Mouse (Mus musculus) induced T-regulatory cell, adult 2 months (primary cell): ENCODE data around the gene Ttc34.

Source experiments
- DNase-seq: peaks from one replicate; pipeline ENCODE4 v3.0.0-alpha.2; 2012; ENCODE audit warnings: low read depth

Gene Ttc34

DNA sequence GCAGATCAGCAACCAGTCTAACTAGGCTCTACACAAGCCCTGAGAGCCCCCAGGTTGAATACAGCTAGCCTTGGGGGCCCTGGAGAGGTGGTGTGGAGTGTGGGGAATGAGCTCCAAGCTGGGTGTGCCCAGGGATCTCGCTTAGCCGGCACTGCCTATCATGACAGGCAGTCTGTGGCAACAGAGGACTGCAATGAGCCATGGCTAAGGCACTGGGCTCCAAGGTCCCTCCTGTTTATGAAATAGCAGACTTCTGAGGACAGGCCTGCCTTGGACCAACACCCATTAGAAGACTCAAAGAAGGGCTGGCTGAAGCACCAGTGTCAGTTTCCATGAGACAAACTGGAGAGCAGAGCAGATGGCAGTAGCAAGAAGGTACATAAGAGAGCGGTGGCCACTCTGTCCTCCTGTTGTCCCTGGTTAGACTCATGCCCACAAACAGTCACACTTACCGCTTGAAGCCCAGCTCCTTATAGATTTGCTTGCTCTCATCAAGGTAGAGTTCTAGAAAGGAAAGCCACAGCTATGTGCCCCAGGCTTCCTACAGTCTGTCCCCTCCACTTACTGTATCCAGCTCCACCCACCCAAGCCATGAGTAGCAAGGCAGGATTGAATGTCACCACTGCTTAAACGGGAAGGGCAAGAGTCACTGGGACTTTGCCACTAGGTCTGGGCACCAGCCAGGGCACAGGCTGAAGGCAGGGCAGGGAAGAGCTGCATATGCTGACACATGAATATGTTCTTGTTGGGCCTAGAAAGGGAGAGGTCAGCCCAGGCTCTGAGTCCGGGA, 60.6 kb downstream of the Ttc34 start:
- DNase-seq, result no peak

DNA sequence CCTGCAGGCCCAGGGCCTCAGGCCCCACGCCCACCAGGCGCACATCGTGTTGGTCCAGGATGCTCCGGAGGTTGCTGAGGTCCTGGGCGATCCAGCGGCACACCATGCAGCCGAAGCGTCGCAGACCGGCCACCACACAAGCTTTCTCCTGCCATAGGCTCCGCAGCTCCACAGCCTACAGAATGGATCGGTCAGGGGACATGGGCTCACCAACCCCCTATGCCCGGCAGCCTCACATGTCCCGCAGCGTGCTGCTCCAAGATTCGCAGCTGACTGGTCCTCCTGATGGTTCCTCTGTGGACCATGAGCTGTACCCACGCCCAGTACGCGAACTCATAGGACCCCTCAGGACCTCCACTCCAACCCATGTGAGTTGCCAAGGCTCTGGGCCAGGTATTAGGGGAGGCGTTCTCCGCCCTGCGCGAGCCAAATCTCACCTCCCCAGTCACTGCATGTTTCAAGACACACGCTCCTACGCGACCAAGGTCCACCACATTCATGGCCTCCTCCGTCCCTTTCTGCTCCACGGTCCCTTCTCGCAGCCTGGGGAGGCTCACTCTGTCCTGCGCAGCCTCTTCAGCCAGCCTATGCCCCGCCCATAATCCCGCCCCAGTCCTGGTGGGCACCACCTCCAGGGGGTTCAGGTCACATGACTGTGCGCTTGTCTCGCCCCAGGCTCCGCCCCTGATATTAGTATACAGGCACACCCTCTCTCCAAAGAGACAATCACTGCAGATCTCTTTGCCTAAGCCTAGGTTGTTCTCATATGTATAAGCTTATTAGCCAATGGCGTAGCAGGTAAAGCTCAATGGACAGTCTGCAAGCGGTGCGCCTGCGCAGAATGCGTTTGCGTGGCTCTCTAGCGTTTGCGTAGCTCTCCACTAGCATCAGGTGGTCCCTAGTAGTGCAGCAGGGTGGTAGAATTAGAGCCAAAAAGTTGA, 61.5 kb downstream of the Ttc34 start, which contains the start of gene Fam213b:
Fam213b (minus strand) TSS at position 630 of the 941 bp plus-strand sequence.
- DNase-seq, result peak; percentile 89

DNA sequence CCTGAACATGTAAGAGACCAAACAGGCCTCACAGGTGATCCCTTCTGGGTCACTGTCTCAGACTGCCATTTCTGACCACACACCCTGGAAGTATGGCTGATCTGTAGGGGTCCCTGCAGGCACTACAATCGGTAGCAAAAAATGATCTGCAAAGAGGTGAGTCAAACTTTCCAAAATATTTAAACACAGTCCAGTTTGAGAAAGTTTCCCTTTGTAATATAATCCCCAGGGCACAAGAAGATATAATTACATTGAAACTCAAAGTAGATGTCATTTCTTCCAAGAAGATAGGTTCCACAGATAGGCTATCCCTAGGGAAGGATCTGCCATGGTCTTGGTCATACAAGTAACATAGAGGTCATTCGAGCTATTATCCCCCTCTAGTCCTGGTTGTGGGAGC, 65.1 kb downstream of the Ttc34 start:
- no peak for DNase-seq

DNA sequence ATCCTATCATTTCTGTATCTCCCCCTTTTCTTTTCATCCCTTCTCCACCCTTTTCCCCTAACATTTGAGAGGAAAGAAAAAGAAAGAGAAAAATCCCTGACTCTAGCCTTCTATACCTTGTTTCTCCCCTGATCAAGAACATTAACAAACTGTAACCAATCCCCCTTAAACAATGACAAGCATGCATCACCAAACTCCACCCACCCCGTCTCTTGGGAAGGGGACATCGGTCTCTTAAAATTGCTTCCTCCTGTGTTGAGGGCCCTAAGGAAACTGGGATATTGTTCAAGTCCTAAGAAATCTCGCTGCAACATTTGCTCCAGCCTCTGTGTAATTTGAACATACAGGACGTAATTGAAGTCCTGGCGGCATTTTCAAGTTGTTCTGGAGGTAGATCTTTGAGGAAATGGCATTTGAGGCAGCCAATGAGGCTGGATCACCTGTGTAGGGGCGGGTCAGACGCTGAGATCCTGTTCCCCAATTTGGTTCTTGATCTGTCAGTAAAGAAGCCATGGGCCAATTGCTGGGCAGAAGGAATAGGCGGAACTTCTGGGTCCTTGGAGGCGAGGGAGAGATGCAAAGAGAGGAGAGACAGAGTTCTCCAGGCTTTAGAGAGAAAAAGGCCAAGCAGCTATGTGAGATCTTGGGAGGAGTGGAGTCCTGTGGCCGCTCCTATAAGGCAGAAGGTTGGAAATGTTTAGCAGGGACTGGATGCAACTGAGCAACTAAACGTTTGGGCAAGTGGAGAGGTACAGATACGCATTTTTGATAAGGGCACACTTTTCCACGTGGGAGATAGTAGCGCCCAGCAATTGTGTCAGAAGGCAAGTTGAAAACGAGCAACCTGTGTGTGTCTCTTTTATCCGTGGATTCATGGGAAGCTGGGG, 67.2 kb downstream of the Ttc34 start:
- DNase-seq, result peak; percentile 95

DNA sequence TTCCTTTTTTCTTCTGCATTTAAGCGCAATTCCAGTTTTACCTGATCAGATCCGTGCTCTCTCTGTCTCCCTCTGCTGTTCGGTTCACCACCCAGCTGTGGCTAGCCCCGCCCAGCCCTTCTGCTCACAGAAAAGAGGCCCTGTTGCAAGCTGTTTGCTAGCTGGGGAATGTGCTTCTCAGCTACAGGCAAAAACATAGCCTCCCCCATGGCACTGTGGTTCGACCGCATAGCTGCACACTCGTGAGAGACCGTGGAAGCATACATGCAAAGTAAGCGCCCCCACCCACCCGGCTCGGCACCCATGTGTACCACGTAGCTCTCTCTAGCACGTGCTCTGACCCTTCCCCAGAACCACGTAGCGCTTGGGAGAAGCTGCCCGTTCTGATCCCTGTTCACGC, 70.6 kb downstream of the Ttc34 start:
- DNase-seq, result peak; percentile 85

DNA sequence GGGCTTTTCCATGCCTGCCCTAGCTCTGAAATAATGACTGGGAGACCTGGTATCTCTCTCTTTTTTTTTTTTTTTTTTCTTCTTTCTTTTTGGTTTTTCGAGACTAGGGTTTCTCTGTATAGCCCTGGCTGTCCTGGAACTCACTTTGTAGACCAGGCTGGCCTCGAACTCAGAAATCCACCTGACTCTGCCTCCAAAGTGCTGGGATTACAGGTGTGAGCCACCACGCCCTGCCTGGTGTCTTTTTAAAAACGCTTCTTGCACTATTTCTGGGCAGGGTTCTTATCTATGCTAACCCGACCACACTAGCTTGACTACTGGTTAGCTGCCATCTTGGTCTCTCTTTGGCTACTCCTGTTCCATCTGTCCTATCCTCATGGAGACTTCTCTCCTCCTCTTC, 71.2 kb downstream of the Ttc34 start:
- no peak for DNase-seq

DNA sequence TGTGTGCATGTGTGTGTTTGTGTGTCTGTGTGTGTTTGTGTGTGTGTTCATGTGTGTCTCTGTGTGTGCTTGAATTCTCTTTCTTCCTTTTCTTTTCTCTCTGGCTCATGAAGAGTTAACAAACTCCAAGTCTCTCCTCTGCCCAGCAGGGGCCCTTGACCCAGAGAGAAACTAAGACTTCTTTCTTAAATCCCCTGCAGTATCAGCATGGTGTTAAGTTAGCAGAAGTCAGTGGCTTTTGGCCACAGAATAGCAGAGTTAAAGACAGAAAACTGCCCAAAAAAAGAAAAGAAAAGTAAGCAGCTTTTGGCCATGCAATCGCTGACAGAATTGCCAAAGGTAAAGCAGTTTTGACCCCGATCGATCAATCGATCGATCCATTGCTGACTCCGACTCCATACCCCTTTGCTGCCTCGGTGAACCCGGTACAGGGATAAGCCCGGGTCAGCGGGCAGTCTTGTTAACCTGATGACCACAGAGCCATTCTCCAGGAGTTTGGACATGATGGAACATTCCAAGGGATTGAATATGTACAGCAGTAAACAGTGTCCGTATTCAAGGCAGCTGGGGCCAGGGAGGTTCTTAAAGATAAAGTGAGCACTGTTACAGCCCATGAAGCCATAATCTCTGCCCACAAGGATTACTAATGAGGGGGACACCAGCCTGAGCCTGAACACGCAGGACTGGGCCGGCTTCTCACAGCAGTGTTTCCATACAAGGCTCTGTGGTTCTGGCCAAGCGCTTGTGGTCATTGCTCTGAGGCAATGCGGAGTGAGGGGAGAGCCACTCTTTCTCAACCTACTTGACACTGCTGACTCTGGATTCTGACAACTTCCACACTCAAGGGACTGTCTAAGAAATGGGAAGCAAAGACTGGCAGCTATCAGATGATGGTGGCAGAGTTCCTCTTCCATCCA, 73.6 kb downstream of the Ttc34 start:
- DNase-seq, result no peak

DNA sequence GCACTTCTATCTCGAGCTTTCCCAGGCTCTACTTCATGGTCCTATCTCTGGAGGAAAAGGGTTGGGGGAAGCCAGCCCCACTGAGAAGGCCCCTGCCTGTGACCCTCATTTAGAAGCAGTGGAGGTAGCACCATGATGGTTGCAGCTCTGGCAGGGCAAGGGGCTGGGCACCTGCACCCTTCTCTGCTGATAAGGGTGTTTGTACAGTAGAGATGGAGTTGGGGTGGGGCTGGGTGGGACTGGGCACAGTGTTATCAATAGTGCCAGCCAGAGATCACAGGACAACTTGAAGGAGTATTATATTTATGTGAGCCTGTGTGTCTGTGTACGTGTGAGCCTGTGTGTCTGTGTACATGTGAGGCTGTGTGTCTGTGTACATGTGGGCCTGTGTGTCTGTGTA, 74.4 kb downstream of the Ttc34 start:
- DNase-seq, result no peak

DNA sequence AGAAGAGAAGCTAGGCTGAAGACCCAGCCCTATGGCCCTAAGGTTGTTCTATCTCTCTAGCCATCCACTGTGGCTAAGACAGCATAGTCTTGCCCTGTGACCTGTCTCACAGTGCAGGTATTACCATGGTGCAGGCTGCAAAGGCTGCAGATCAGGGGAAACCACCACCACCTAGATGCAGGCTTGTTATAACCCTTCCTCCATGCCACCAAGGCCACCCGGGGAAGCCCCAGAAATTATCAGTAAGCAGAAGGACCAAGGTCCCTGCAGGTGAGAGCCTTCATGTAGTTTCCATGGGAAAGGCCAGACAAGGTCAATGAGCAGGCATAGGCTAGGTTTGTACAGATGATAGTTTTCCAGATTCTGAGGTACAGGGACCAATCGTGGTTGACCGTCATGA, 76.6 kb downstream of the Ttc34 start:
- DNase-seq, result no peak

DNA sequence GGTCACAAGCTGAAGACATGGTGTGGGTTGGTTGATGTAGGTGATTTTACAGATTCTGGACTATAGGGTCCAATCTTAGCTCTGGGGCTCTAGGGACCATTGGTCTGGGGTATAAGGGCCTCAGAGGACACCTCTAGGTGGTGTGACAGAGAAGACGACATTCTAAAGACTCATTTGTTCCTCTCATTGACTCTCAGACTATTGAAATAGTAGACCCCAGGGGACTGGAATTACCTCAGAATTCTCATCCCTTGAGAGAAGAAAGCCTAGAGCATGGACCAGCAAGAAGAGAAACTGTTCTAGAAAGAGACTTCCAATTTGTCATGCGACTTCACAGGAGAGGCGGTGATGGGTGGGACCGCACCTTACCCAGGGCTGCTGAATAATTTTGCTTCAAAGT, 77.0 kb downstream of the Ttc34 start:
- no peak for DNase-seq

DNA sequence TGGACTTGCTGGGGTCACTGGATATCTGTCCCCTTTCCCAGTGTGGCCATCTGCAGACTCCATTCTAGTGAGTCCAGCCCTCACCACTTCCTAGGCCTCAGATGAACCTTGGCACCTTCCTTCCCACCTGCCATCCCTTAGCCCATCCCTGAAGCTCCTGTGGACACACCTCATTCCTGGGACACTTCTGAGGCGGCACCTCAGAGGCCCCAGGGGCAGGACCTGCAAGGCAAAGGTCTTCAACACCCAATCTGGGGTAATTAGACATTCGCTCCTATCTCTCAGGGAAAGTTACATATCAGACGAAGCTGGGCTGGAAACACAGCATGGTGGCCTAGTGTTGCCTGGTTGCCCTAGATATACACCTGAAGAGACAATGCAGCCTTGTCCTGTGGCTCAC, 77.4 kb downstream of the Ttc34 start:
- DNase-seq, result no peak

DNA sequence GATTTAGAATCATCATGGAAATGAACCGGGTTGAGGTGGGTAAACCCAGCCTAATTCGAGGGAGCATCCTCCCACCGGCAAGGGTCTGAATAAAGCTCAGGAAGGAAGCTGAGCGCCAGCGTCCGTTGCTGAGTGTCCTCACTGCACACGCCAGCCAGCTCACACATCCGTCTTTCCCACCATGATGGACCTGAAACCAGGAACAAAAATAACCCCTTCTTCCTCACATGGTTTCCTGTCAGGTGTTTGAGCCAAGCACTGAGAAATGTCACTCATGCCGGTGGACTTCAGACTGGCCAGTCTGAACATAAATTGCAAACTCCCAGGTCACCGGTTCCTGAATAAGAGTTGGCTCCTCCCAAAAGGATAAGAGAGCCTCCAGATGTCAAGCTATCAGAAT, 78.0 kb downstream of the Ttc34 start:
- DNase-seq, result no peak

DNA sequence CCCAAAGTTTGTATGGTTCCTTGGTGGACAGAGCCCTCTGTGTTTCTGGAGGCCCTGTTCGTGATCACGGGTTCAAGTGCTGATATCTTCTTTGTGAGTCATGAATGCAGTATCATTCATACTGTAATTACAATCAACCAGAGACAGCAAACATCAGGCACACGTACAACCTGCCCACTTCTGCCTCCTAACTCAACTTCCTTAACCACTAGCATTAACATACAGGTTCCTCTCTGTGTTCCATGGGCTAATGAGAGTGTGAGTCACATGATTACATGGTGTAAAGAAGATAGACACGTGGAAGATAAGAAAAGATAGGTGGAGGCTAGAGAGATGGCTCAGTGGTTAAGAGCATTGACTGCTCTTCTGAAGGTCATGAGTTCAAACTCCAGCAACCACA, 79.4 kb downstream of the Ttc34 start:
- DNase-seq, result no peak
